Mouse (Mus musculus) lung, postnatal 14 days (tissue): Measurements from ENCODE around the gene Myo3b.
"Not testable (repeated sequence)": the region's sequence is repeated elsewhere in the genome, so short reads cannot be mapped to it uniquely, and the experiment has no call there.

Experiments used
- DNase-seq: peaks from one replicate; pipeline ENCODE4 v3.0.0; 2021

Gene Myo3b

DNA sequence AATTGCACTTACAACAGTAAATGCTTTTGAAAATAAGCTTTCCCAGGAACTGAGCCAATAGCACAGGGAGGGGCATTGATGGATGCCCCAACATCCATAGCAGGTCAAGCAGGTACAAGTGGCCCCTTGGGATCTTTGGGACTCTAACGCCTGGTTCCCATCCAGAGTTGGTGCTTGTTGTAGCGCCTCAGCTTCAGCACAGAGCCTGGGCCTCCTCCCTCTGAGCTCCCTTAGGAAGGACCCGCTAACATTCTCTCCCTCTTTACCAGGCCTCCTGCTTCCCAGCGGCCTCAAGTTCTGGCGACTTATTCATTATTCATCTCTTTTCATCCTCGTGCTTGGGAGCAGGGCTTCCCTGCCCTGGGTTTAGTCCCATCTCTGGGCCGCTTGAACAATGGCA lies at the start of gene Myo3b:
Myo3b (plus strand) TSS at position 375 of the 400 bp plus-strand sequence.
- DNase-seq, result no peak

DNA sequence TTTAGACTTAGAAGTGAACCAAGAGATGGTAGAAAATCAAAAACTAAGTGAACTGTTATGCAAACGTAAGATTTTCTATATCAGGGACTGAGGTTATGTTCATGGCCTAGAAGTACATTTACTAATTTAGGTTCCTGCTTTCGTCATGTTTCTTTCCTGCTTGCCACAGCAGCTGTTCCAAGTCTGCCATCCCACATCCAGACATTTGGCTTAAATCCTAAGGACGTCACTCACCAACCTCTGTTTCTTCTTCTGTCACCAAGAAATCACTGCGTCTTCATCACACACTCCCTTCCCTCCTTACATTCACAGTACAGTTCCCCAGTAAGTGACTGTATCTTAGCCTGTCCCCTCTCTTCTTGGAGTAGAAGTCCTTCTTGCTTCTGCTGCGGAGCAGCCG lies 49.7 kb upstream of the Myo3b start:
- DNase-seq, result no peak

DNA sequence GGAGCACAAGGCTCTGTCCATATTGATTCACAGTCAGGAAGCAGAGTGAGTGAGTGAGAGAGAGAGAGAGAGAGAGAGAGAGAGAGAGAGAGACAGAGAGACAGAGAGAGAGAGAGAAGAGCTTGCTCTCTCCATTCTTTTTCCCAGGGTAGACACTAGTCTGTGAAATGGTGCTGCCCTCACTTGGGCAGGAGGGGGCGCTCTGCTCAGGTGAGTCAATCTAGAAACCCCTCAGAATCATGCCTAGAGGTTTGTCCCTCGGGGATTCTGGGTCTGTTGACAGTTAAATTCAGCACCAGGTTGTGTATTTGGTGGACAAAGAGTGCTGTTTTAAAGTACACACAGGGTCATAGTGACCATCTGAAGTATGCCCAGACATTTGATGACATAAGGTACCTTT lies 48.3 kb upstream of the Myo3b start:
- DNase-seq, result no peak

DNA sequence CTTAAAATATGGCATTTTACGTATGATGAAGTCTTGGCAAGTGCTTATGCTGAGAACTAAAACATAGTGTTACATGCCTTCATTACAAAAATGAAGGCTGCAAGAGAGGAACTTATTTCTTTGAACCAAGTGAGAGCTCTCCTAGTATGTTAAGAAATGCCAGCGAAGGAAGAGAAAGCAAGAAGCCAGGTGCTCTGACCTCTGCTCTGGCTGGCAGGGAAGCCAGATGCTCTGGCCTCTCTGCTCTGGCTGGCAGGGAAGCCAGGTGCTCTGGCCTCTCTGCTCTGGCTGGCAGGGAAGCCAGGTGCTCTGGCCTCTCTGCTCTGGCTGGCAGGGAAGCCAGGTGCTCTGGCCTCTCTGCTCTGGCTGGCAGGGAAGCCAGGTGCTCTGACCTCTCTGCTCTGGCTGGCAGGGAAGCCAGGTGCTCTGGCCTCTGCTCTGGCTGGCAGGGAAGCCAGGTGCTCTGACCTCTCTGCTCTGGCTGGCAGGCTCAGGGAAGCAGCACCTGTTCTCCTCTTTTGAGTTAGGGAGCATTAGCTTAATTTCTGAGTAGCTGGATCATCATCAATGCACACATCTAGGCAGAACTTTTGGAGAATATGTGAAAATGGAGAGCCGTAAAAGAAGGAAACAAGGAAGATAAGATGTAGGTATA lies 44.7 kb upstream of the Myo3b start:
- not testable (repeated sequence) for DNase-seq

DNA sequence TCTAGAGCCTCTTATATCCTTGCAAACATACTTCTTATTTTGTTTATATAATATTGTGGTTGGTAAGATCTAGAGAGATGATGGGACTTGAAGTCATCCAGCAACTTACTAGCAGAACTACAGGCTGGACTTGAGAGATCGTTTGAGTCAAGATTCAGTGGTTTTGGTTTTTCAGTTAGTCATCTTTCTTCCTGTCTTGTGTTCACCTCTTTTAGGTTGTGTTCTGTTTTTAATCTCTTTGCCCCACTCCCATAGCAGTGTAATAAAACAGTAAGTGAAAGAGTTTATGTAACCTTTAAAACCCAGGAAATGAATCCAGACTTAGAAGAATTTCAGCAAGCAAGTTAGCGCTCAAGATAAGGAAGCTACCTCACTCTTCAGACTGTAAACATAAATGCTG lies 44.1 kb upstream of the Myo3b start:
- no peak for DNase-seq

DNA sequence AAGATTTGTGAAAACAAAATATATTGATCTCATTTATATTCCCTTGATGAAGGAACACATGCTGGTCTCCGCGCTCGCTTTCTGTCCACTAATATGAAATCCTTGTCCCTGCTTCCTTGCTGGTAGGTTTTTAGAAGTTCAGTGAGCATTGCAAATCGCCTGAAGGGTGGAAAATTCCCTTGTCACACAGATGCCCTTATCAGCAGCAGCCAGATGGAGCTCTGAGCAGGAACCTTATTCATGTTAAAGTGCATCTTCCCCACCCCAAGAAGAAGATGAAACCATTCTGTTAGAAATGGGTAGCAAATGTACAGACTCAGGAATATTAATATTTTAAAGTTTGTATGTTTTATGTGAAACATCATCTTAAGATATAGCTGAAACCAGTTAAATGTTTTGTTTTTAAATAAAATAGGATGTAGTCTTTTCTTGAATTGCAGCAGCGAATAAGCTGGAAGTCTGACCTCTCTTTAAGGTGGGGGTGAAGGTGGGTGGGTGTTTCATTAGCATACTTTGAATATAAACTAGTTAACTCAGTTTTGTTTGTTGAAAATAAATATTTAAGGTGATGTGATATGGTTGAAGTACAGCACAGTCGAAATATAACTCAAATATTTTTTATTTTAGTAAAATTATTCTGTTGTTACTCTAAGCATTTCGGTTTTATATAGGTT lies 39.7 kb upstream of the Myo3b start:
- DNase-seq, result no peak

DNA sequence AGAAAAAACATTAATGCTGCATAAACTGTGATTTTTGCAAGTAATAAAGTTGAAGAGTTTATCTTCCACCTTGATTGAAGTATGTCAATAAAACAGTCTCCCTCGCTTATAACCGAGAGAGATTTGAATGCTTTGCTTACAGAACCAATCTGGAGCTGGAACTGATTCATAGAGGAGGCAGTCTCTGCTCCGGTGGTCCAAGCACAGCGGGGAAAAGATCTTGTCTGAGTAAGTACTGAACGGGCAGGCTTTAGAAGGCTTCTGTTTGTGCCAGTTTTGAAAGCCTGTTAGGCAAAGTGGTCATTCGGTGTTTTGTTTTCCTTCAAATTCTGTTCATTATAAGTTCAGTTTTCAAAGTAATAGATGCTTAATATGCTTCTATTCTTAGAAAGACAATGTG lies 38.6 kb upstream of the Myo3b start:
- DNase-seq, result no peak

DNA sequence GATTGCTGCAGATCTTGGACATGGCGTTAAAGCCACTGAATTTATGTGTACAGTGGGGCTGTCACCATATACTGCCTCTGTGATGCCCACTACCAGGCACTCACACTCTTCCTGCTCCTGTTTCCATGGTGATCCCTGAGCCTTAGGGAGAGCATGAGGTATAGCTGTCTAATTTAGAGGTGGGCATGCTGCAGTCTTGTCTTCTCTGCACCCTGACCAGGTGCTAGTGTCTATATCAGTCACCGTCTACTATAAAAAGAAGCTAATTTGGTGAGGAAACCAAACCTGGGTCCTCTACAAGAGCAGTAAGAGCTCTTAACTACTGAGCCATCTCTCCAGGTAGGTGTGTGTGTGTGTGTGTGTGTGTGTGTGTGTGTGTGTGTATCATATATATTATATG lies 32.4 kb upstream of the Myo3b start:
- DNase-seq, result no peak

DNA sequence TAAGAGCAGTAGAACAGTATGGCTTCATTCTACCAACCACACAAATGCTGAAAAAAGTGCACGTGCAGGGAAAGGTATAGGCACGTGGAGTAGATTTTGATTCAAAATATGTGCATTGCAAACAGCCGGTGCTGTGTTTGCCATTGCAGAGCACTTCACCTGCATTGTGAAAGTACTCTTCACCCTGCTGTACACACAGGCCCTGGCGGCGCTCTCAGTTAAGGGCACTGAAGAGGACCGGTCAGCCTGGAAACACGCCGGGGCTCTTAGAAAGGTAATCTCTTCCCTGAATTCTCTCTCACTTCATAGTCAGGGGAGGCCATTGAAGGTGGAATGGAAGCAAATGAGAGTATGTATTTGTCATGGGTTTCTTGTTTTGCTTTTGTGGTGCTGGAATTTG lies 26.0 kb upstream of the Myo3b start:
- peak; percentile 62 for DNase-seq

DNA sequence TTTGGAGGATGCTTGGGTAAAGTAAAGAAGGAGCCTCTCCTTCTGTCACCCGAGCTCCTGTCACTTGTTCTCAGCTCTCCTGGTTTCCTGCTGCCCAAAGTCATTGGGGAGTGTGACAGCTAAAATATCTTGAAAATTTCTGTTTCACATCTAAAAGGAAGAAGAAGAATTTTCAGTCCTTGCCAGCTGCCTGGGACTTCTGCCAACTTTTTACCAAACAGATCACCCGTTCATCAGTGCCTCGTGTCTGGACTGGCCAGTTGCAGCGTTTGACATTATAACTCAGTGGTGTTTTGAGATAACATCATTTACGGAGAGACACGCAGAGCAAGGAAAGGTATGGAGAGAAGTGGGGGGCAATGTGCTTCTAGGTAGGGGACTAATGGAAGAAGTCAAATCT lies 20.7 kb upstream of the Myo3b start:
- DNase-seq, result peak; percentile 52

DNA sequence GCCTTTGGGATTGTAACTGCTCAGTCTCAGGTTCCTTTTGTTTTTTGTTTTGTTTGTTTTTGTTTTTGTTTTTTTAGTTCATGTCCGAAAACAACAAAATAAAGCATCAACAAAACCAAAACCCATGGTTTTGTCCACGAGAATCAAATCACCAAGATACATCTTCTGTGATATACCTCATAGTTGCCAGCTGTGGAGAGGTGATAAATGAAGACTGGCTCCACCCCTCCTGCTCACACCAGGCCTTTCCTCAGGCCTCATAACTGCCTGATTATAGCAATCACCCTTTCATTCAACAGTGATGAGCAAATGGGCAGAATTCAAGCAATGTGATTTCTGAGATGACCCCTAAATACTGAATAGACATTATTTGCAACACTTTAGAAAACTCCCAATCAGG lies 14.5 kb upstream of the Myo3b start:
- no peak for DNase-seq

DNA sequence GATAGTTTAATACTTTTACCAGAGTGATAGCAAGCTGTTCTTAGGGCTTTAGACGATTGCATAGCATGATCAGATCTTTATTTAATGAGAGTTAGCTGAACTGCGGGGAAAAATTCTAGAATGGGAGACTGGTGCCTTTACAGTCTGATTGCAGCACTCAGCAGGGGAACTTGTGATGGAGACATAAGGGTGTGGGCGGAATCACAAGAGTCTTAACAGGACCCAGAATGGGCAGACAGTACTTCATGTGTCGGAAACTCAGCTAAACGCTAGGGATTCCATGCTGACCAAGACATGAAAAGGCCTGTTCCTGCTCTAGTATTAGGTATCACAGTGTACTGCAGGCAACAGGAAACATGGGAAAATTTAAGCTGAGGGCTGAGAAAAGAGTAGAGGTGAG lies 13.2 kb upstream of the Myo3b start:
- no peak for DNase-seq

DNA sequence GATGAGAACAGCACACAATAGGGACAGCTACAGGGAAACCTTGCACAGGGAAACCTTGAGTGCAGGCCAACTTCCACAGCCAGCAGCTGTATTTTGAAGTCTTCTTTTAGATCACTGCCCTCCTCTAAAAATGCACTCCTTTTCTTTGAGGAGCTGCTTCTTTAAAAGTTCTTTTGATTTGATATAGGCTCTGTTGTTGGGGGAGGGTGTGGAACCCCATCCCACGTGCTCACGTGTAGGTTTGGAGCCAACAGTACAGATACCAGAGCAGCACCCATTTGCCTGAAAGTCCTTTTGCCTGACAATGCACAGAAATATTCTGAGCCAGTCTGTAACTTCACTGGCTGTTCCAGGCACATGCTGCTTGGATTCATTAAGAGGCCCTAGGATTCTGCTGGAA lies 7.5 kb upstream of the Myo3b start:
- DNase-seq, result no peak

DNA sequence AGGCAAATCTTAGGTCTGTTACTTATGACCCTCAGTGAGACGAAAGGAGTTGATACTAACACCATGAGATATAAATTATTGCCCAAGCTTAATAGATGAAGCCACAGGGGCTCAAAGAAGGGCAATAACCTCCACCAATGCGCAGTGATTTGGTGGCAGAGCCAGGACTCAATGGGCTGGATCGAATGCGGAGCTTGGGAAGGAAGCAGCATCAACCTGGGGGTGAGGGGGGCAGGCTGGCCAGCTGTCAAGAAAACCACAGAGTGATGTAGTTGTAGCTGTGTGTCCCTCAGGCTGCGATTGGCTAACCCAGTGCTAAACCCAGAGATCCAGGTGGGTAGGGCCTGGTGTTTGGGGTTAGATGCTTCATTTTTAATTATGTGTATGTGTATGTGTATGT lies 4.0 kb upstream of the Myo3b start:
- no peak for DNase-seq

DNA sequence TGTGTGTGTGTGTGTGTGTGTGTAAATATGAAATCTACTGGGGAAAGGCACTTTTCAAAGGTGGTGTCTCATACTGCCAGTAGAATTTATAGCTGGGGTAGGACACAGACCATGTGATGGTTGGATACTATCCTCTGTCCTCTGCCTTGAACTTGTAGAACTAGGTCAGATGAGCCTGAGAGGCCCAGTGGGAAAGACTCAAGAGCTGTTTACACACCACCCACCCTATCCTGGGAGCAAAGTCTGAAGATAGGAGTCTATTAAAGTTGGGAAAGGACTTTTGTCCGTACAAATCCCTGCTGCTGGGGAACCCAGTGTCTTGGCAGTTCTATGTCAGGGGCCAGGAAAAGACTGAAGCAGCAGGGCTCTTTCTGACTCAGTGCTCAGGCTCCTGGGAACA lies 3.6 kb upstream of the Myo3b start:
- no peak for DNase-seq

DNA sequence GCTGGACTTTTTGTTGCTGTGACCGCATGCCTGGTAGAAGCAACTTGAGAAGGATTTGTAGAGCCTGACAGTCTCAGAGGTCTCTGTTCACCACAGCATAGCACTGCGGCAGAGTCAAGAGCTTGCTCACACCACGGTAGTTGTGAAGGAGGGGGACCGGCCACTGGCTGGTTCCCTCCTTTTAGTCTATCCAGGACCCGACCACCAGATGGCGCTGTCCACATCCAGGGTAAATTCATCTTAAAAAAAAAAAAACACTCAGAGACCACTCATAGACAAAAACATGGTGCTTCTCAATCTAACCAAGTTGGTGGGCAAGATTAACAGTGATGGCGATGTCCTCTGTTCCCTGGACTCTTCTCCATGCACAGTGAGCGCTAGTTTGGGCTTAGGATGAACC lies 1.7 kb upstream of the Myo3b start:
- peak; percentile 39 for DNase-seq

DNA sequence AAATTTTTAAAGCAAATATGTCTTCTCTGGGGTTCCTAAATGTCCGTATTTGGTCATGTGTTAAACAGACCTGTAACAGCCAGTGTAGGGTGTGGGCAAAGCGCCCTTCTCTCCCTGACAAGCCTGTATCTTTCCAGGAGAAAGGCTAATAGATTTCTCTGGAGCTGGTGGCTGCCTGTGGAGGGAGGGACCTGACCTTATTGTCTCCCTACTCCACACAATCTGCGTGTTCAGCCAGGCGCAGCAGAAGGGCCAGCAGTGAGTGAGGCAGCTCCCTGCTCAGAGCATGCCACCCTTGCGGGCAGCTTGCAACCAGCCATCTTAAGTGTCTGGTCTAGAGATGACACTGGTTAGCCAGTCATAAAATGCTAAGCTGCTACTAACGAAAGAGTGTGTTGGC lies 5.5 kb downstream of the Myo3b start:
- DNase-seq, result no peak

DNA sequence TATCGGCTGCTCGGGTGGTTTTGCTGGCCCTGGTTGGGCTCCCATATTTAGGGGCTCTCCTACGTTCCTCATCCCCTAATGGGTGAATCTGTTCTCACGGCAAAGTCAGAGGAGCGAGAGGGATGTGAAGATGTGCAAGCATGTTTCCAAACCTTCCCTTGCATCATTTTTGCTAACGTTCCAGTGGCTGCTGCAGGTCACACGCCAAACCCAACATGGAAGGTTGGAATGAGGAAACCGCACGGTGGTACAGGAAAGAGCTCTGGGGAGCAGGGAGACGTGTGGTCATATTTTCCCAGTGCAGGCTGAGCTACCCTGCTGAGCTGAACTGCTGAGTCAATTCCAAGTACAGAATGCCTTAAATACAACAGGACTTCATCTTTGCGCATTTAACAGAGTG lies 8.9 kb downstream of the Myo3b start:
- no peak for DNase-seq

DNA sequence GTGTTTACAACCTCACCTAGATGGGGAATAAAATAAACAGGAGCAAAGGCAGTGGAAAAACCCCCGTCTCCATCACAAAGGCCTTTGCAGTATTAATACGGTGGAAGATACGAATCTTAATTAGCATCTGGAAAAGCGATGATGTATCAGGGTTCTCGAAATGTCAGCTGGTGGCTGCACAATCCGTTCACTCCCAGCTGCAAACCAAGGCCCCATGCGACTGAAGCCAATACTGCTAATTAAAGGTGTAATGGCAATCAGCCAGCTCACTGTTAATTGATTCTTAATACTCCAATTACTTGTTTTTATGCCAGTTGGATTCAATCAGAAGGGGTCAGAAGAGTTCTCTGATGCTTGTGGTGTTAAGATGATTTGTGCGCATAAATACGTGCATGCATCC lies 14.9 kb downstream of the Myo3b start:
- DNase-seq, result no peak

DNA sequence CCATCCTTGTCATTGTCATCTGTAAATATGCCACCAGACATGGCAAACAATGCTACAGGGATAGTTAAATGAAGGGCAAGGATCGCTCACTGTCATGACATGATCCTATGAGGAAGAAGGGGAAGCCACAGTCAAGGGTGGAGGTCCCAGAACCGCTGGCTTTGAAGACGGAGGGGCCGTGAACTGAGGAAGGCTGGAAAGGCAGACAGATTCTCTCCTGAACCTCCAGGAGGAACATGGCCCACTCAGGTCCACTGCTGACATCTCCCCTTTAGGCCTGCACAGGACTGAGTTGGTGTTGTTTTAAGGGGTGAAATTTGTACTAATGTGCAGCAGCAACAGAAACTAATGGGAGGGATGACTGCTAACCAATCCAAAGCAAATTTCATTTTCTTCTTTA lies 19.3 kb downstream of the Myo3b start:
- DNase-seq, result no peak

DNA sequence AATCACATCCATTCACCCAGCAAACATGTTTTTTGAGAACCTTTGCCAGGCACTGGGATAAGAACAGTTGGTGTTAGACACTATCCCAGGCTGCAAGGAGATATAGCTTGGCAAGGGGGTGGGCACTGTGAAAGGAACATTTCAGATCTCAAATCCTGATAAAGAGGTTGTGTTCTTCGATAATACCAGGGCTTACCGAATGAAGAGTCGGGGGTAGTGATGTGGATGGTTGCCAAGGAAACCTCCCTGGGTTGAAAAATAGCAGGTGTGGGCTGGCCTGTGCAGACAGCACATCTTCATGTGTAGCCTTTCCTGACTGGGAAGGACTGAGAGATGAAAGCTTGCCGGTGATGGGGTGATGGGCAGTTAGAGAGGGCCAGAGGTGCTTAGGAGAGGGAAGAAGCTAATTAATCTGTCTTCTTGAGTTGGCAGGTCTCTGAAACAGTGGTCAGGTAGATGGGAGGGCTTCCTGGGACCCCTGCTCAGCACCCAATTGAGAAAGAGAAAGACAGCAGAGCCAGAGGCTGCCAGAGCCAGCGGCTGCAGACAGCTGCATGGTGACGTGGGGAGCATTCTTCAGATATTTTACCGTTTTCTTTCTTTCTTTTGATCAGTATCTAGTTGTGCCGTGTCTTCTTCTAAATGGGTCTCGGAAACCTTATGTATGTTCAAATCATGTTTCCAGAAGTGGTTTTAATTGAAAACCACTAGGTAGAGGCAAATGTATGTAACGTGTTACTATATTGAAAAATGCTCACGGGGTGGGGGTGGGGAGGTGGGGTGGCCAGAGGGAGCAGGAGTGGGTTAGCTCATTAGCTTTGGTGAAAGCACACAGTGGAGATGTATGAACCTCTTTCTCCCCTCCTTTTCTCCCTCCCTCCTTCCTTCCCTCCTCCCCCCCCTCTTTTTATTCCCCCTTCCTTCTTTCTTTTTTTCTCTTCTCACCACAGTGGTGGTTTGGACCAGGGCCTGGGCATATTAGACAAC lies 21.7 kb downstream of the Myo3b start:
- no peak for DNase-seq

DNA sequence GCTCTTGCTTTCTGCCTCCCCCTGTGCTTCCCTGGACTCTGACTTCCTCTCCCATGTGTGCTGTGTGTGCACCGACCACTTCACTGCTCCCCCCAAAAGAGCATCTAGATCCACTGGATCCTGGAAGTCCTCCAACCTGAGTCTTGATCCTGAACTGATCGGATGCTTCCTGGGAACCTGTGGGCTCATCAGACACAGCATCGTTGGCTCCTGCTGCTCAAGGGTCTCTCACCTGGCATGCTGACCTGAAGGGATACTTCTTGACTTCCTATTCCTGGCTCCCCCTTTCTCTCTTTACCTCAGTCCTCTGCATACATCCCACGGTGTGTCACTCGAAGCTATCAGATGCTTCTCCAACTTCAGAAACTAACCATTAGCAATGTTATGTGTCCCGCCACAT lies 26.2 kb downstream of the Myo3b start:
- no peak for DNase-seq

DNA sequence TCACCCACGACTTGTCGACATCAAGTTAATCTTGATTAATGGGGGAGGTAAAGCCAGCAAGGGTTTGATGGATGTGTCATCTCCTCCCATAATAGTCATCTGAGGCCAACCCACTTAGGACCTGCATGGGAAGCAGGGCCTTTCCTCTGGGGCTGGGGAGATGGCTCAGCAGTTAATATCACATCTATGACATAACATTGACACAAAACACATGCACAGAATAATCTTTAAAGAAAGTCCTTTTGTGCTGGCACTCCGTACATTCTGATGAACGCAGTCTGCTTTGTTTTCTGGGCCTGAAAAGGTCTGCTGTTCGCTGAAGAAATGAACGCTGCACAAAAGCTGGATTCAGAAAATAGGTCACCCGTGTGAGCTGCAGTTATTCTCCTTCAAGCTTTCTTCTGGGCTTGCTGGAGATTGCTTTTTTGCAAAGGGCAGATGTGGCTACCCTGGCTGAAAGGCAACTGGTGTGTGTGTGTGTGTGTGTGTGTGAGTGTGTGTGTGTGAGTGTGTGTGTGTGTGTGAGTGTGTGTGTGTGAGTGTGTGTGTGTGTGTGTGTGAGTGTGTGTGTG lies 26.9 kb downstream of the Myo3b start:
- DNase-seq, result no peak
